Mouse (Mus musculus): ENCODE data around the gene Elovl7.

Elovl7 gene

DNA sequence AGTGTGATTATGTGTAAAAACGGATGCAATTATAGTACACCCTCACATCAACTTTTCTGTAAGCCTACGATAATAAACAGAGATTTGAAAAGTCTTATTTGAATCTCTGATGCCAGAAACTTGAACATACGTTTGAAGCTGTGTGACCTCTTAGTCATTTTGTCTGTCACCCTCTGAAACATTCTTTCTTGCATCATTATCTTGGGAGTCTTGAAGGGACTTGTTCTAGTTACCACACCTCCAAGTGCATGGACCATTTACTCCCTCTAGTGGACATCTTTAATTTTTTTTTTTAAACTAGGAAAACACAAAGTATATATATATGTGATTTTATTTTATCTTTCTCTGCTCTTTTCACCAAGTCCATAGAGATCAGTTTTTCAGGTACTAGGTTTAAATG, 115.5 kb downstream of the Elovl7 start:
- ATAC-seq (ENCODE audit: insufficient number of reproducible peaks, low FRiP score, low TSS enrichment) = no peak
